Mouse (Mus musculus) right cerebral cortex, postnatal 10 days (tissue): ENCODE measurements around the gene Cyth1.

Experiments used
- DNase-seq, 2 experiments: peaks; one replicate each; pipeline ENCODE4 v3.0.0; 2021; ENCODE audit warnings: low spot score in 2 of 2

The Cyth1 gene

DNA sequence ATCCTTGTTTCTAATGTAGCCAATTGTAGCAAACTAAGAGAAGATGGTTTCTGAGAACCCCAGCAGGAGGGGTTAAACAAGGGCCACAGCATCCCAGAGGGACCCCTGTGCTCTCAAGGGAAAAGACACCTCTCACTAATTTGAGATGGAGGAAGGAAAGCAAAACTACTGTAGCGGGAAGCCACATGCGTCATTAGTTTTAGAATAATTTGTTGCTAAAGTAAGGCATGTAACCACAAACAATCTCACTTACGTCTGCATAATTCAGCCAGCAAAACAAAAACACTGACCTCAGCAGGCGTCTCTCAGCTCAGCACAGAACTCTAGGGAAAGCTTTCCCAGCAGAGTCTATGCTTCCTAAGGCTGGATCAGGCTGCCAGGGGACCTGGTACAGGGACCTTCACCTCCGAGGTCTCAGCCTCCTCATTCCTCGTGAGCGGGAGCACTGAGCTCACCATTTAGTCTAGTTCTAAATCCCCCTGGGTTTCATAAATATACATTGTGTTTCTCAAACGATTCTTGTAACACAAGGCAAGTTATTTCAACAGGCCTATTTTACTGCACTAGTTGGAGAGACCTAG, 91.8 kb downstream of the Cyth1 start:
- DNase-seq, result no peak

DNA sequence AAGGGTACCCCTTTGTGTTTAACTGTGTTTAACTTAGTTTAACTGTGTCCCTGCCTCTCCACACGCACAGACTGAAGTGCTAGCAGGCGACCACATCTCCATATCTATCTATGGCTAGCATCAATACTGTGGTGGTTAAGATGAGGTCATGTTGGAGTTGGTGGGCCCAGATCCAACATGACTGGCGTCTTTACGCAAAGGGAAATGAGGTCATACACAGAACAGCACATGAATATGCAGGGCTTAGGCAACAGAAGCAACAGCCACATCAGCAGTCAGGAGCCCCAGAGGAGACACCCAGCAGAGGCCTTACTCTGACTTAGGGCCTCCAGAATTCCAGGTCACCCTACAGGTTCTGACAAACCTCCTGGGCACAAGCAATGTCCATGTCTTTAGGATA, 95.4 kb downstream of the Cyth1 start:
- DNase-seq, result no peak

DNA sequence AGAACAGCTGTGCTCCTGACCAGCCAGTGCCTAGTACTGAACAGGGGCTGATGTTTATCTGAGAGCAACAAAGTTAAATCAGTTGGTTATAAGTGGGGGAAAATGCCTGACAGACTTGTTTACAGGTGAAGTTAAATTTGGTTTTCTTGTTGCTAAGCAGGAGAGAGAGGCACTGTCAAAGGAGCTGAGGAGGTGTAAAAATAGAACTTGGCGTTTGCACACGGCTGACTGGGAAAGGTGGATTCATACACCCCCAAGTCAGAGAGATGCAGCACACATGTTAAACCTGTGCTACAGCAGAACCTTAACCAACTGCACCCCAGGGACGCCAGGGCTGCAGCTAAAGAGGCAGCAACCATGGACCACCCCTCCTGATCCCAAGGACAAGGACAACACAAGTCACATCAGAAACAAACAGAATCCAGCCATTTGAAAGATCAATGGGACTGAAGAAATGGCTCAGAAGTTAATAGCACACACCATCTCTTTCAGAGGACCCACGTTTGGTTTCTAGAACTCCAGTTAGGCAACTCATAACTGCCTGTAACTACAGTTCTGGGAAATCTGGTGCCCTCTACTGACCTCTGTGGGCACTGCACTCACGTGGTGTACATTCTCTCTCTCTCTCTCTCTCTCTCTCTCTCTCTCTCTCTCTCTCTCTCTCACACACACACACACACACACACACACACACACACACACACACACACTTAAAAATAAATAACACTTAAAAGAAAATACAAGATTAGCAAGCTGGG, 96.8 kb downstream of the Cyth1 start:
- no peak for DNase-seq

DNA sequence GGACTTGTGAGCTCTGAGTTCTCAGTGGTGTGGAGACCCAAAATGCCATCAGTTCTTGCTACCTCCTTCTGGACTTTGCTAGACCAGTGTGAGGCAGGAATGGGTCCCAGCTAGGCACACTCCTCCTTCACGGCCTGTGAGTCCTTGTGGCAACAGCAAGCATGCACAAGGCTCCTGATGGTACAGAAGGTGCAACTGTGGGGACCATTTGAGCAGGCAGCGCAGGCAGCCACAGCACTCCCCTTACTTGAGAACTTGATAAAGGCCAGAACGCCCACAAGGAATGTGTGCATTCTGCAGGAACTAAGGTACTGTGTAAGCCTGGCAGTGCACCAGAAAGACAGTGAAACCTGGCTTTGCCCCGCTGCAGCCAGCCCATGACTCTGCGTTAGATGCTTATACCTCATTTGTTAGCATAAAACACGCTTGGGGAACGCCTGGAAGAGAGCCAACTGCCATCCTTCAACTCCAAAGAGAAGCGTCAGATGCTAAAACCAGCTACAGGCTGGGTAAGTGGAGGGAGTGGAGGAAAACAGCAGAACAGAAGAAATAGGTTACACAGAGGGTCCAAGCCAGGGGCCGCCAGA, 98.2 kb downstream of the Cyth1 start:
- DNase-seq, result peak; percentile 82 to 85

DNA sequence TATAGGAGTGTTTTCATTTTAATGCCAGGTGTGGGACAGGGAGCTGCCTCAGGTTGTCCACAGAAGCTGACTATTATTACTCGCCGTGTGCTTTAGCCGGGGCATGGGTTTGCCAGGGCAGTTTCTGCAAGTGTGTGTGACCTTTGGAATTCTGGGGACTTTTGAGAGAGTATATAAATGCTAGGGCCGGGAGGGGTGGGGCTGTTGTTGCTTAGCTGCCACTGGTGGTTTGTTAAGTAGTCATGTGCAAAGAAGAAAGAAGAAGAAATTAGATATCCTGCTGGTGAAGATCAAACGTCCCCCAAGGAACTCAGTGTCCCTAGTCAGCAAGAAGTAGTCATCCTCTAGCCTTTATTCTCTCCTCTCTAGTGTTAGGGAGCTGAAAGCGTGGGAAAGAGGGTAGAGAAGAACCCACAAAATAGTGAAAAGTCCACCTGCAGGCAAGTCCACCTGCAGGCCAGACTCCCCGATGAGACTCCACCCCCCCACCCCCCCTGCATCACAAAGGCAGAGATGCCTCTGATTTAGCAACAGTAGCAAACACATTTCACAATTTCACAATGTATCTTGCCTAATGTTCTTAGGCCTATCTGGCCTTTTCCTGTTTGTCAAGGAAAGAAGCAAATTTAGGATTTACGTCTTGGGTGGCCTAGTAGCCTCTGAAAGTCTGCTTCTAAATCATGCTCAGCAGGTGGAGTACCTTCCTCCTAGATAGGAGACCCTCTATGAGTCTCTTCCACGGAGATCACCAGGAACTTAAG, 100.3 kb downstream of the Cyth1 start:
- DNase-seq, result no peak

DNA sequence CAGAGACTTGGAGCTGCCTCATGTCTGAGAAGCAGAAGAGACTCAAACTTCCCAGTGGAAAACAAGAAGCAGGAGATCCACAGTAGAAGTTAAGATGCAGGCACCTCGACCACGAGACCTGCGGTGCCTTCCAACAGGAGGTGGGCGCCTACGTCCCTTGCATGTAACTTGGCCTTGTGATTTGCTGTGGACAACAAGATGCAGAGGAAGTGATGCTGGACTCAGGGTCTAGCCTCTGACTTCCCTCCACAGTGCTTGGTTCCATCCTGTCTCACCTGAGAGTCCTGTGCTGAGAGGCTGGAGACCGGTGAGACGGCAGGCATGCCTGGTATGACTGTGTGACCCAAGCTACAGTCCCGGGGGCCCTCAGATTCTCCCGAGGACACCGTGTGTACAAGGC, 101.9 kb downstream of the Cyth1 start:
- DNase-seq, result no peak

DNA sequence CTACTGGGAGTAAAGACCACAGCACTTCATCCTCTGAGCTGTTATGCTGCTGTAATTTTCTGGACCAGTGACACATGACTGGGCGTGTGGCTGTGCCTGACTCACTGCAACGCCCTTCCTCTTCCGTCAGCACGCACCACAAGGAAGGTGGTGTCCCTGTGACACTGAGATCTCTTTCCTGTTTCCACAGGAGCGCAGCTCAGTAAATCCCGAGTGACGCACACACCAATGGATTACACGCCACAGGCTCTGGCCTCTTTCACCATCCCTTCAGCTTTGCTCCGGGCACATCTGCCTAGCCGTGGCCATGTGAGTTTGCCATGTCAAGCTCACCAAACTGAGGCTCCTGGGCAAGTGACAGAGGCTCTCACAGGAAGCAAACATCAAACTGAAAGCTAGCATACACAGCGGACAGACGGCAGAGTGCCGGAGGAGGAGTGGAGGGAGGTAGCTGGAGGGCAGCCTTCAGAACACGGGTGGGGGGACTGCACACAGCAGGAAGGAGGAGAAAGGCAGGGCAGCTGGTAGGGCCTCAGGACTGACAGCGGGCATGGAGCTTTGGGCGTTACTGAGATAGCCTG, 102.5 kb downstream of the Cyth1 start:
- no peak for DNase-seq

DNA sequence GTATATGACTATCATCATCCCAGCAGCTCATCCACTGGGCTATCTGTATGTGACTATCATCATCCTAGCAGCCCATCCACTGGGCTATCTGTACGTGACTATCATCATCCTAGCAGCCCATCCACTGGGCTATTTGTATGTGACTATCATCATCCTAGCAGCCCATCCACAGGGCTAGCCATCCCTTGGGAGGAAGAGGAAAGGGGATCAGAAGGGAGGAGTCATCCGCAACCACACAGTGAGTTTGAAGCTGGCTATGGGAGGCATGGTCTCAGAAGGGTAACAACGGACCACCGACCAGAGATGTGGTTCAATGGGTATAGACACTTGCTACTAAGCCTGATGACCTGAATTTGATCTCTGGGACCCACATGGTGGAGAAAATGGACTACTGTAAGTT, 103.3 kb downstream of the Cyth1 start:
- no peak for DNase-seq

DNA sequence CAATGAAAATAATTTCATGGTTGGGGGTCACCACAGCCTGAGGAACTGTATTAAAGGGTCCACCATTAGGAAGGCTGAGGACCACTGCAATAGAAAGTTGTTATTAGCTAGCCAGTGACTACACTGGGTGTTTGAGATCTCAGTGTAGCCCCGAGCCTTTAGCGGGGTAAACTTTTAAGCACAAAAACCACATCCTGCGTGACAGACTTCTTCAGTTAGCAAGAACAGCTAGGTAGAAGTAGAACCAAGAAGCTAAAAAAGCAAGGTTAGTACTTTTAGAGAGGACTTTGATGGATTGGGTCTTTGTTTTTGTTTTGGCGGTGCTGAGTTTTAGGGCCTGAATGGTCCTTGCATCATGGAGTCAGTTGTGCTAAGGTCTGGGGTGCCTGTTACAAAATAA, 104.7 kb downstream of the Cyth1 start:
- no peak for DNase-seq

DNA sequence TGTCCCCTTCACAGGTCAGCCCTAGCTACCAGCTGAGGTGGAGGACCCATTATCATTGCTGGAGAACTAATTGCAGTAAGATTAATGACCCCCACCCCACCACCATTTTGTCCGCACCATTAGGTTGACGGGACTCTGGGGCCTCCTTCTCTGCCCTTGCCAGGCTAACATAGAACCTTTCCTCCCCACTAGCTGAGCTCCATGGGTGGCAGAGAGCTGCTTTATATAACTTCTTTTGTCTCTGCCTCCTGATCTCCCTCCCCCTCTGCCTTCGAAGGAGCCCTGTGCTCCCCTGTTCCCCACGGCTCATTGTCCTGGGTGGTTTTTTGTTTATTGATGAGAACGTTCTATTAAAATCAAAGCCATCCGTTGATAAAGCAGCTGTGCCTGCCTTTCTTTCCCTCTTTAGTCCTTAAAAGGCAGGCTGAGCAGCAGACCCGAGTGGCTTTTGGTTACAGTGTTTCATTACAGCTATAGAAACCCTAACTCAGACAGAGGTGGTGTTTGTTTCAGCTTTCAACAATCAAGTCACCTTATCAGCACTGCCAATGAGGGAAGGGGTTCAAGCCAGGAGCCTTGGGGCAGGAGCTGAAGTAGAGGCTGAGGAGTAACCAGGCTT, 105.7 kb downstream of the Cyth1 start:
- DNase-seq, result no peak

DNA sequence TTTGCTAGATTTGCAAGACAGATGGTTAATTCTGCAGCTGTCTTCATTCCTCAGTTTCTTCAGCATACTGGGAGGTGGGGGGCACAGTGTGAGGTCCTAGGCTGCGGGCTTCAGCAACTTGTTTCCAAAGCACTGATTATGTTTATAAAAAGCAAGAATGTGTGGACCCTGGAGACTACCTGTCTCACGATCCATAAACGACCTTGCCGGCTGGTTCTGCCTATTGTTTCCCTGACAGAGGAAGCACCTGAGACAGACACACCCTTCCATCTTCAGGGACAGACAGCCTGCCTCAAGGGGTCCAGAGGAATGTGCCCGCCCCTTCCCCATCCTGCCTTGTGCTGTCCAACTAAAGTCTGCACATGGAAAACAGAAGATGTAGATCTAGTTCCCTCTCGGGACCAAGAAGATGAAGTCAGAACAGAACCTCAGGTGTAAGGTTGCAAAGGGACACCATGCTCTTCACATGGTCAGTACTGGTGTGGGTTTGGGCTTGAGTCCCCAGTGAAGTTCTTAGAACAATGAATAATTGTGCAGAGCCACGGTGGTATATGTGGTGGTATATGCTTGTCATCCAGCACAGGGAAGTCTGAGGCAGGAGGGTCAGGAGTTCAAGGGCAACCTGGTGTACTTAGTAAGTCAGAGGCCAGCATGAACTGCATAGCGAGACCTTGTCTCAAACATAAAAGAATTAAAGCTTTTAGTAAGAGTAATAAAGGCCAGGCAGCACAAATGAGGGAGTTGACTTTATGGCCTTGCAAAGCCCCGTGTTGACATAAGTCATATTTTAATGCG, 107.4 kb downstream of the Cyth1 start:
- no peak for DNase-seq

DNA sequence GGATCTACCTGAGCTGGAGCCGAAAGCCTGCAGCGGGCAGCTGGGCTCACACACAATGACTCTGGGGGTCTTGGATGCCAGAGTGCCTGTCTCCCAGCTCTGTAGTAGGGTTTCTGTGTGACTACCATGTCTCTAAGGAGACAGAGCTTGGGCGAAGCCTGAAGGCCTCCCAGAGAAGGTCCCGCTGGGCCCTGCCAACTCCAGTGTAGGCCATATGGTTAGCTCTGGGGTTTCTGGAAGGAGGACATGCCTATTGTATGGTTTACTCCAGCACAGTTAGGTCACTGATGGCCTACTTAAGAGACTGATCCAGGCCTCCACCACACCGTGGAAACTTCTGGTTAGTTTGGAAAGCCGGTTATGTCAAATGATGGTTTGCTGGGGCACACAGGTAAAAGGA, 110.0 kb downstream of the Cyth1 start:
- DNase-seq, result no peak

DNA sequence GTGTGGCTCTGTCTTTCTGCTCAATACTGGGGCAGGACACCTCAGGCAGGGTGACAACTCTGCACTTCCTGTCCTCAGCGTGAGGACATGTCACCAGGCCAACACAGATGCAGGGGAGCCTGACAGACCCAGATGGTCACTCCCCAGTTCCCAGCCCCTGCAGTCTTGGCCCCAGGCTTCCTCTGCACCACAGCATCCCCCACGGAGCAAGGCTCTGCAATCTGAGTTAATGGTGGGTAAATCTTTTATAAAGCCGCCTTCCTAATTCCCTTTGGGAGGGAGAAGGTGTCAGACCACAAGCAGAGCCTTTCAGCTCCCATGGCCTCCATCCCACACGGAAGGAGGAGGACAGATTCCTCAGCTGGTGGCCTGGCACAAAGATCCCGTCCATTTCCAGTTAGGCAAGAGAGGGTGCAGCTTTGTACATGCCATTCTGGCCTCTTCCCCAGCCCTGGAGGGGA, 112.2 kb downstream of the Cyth1 start:
- DNase-seq, result no peak

DNA sequence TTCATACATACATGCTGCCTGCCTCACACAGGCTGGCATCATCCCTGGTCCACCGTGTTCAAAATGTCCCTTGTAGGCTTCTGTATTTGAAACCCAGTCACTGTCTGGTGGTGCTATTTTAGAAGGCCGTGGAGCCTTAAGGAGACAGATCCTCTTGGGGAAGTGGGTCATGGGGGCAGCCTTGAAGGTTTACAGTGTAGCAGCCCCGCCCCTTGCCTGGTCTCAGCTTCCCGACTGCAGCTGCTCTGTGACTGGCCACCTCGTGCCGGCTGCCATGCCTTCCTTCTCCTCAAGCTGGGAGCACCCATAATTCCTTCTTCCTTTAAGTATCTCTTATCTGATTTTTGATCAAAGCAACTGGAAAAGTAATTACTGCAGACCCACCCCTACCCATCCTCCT, 113.1 kb downstream of the Cyth1 start:
- DNase-seq, result no peak

DNA sequence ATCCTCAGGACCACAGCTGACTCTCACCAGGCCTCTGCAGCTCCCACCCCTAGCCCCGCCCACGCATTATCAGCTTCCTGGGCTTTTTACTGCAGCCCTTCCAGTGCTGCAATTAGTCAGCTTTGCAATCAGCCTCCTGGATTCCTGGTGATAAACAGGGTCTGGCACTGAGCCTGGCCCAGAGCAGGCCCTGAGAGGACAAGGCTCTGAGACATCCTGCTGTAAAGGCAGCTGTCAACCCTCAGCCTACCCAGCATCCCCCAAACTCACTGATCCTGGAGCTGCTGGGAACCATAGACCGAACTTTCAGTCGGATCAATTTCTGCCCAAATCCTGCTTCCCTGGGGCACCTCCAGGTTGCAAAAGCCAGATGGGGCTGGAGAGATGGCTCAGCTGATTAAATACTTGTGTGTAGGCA, 114.6 kb downstream of the Cyth1 start:
- peak in 1 of 2 experiments; percentile 69 for DNase-seq

DNA sequence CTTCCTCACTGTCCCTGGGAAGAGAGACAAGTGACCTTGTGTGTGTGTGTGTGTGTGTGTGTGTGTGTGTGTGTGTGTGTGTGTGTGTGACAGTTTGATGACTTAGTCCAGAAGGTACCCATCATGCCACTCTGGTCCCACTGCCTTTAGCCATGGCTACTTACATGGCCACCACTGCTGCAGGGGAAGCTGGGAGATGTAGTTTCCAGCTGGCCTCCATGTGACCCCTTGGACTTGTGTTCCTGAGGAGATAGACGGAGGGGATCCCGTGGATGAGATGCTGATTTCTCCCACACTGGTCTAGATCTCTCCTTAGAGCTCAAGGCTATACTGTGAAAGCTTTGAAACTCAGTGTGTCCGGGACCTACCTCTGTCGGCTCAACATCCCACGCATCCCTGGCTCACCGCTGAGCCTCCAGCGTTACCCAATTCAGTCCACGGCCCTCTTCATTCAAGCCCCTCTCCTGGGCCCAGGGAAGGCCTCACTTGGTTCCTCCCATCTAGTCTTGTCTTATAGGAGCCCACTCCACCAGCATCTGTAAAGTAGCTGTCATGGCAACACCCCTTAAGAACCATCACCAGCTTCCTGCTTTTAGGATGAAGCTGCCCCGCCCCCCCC, 115.2 kb downstream of the Cyth1 start:
- DNase-seq, result peak in 1 of 2 experiments; percentile 73

DNA sequence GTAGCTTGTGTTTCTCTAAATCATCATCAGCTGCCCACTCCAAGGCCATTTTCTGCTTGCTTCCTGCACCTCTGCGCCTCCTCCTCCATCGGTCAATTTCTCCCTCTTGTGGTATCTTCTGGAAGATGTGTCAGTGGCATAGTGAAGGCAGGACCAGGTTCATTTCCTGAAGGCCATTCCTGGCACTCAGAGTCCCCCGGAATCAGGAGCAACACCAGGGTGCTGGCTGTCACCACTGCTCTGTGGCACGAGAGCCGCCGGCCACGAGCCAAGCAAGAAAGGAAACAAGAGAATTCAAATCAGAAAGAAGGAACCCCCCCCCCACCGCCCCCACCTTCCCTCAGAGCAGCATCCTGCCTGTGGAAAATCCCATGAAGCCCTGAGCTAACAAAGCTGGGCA, 116.3 kb downstream of the Cyth1 start:
- no peak for DNase-seq

DNA sequence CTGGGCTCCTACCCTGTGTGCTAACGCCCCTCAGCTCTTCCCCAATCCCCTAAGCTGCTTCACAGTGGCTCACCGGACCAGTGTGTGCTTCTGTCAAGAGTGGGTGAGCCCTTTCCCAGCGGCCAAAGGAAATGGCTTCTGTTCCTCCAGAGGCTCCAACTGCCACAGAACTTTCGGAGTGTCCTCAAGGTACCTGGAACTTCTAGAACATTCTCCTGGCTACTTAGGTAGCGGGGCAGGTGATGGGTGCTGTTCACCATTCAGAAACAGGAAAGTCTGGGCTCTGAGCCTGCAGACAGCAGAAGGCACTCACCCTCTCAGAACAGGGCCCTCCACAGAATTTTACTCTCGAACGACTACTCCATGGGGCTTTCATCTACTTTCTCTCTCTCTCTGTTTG, 117.9 kb downstream of the Cyth1 start, which contains the start of gene Dnah17:
Gene Dnah17, minus strand, starts transcription at position 101 of the 400 bp plus-strand sequence.
- no peak for DNase-seq

DNA sequence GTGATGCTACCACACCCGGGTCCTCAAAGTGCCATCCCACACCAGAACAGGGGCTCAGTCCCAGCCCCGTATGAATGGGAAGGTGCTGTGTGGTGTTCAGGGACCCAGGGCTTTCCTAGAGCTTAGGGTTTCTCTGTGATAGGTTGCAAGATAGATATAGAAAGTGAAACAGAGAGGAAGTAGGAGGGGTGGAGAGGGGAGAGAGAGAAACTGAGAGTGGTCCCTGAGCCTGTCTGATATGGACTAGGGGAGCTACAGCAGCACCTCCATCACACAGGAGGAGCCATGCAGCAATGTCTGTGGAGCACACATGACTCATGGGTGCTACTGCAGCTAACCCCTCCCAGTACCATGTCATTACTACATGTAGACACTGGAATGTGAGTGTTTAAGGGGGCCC, 118.6 kb downstream of the Cyth1 start:
- no peak for DNase-seq

DNA sequence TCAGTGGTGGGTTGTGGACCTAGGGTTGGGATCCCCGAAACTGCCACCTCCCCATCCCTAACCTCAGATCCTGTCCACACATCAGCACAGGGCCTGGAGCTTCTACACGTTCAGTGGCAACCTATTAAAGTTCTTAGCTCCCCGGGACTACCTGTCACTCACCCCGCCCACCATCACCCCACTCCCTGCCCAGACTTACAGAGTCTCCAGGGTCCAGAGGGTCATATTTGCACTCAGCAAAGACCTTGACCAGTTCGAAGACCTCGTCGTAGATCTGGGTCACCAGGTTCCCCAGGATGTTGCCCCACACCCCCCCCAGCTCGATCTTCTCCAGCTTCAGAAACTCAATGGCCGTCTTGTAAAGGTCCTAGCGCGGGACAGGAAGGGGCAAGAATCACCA, 126.8 kb downstream of the Cyth1 start:
- DNase-seq, result no peak
